Mouse (Mus musculus): ENCODE measurements around the gene Olfr605.
"Not testable (repeated sequence)": the region's sequence is repeated elsewhere in the genome, so short reads cannot be mapped to it uniquely, and the experiment has no call there.

Gene Olfr605

GRCm38 (mm10) chr7:103445339-103445738 lies at the start of gene Olfr605:
Gene Olfr605, minus strand, starts transcription at chr7:103445439.
- no peak for DNase-seq (ENCODE audit: low read depth, low spot score)

- not testable (repeated sequence) for DNase-seq (ENCODE audit: low read depth, low spot score)
These were observed 31.9 kb upstream of the Olfr605 start for GRCm38 (mm10) chr7:103477106-103477505.

GRCm38 (mm10) chr7:103469577-103469976 lies 24.3 kb upstream of the Olfr605 start, which contains the start of gene Olfr608:
Gene Olfr608, plus strand, starts transcription at chr7:103469877.
- no peak for DNase-seq (ENCODE audit: low read depth, low spot score)

DNA sequence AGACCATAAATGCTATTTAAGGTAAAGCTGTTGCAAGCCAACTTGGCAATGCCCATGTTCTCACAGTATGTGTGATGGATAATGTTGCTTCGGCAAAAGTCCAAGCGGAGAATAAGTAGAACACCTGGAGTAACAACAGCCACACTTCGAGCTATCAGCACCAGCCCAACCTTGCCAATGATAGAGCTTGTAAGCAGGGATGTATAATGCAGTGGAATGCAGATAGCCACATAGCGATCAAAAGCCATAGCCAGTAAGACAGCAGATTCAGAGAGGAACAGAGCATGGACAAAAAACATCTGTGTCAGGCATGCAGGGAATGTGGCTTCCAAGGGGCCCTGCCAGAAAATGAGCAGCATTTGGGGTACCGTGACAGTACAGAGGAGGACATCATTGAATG lies 15.4 kb upstream of the Olfr605 start:
- DNase-seq (ENCODE audit: low read depth, low spot score): no peak

- DNase-seq (ENCODE audit: low read depth, low spot score): no peak
These were observed 3.5 kb upstream of the Olfr605 start, which contains the start of gene Olfr606 for GRCm38 (mm10) chr7:103448746-103449145. Gene Olfr606, plus strand, starts transcription at chr7:103449046.

DNA sequence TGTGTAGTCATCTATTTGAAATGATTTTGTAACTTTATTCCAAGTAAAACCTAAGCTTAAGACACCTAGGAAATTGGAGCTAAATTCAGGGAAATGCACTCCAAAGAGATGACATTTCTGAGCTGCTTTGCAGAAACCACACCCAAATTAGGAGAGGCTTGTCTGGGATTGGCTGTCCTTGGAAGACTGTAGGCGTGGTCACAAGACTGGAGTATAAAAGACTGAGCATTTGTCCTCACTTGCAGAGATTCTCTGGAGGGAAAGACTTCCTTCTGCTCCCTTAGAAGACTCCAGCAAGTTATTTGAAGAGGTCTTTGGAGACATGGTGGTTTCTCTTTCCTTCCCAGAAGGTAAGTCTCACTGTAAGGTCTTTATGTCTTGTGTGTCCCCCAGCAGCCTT lies 30.5 kb downstream of the Olfr605 start, which contains the start of gene Usp17lc:
Gene Usp17lc, plus strand, starts transcription at position 301 of the 400 bp plus-strand sequence.
- DNase-seq (ENCODE audit: low read depth, low spot score): not testable (repeated sequence)

- not testable (repeated sequence) for DNase-seq (ENCODE audit: low read depth, low spot score)
These were observed 38.7 kb downstream of the Olfr605 start for GRCm38 (mm10) chr7:103406521-103407055.

- peak; percentile 92 for DNase-seq (ENCODE audit: low read depth, low spot score)
These were observed 46.3 kb downstream of the Olfr605 start for GRCm38 (mm10) chr7:103398981-103399380.

DNA sequence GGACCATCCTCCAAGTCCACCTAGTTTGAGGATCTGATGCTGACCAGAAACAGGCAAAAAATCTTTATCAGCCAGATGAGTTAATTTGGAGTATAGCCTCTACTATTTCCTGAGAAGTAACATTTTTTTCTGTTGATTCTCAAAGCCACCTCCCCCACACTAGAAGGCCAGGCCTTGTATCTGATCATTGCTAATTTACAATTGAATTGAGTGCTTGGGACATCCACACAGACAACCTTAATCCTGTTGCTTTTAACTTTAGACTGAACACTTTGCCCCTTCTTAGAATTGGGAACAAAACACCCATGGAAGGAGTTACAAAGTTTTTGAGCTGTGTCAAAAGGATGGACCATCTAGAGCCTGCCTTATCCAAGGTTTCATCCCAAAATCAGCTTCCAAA lies 47.5 kb downstream of the Olfr605 start:
- peak; percentile 64 for DNase-seq (ENCODE audit: low read depth, low spot score)
